ENCODE assay signal across 31 mouse cellular contexts in the genomic region with DNA sequence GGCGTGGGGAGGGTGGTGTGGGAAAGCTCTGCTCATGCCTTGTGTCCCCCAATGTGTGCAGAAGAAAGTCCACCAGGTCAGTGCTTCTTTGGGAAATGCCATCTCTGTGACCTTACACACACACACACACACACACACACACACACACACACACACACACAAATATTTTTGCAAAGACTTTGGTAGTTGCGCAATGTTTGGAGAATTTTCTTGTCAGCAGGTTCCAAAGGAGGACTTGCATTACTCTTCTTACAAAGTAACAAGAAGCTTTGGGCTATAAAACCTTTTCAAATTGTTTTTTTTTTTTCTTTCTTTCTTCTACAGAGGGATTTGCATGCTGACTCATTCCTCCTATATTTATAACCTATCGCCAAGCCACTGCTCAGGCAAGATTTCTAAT. TPM values are rescaled to one million over a fixed set of nuclear protein-coding genes. Genes with fewer than 3 reads are reported as not detected.
DNase-seq lines count a peak whose midpoint lies in the region; ATAC-seq and TF ChIP-seq lines count a peak whose summit lies in the region.
"Had no signal": no experiment of that assay in that cellular context is flagged by ENCODE, and none has a peak within 500 bp of the region (broad histone marks: within the 10 kb centered on the region; RNA-seq: fewer than 3 reads in every experiment).

No protein-coding gene starts in this region.

- H3K4me2 ChIP-seq in hindbrain, postnatal 0 days (ENCODE audit: low read depth, low read length): no peak overlapping the region
- H3K4me2 ChIP-seq in midbrain, embryonic 14.5 days (ENCODE audit: low read length): no peak overlapping the region
- H3K4me2 ChIP-seq in midbrain, embryonic 16.5 days (ENCODE audit: low read length): no peak overlapping the region
- H3K4me2 ChIP-seq in forebrain, embryonic 16.5 days (ENCODE audit: low read length): no peak overlapping the region
- H3K4me2 ChIP-seq: forebrain, embryonic 13.5 days; heart, embryonic 15.5 days had no signal

- H3K9ac ChIP-seq in hindbrain, postnatal 0 days (replicated peaks; ENCODE audit: low read length): no peak overlapping the region
- no peak overlapping the region for H3K9ac ChIP-seq in midbrain, embryonic 14.5 days (replicated peaks; ENCODE audit: low read length)
- no peak overlapping the region for H3K9ac ChIP-seq in midbrain, embryonic 16.5 days (ENCODE audit: low read depth, low read length)
- no peak overlapping the region for H3K9ac ChIP-seq in forebrain, embryonic 16.5 days (replicated peaks; ENCODE audit: low read depth, low read length)
- H3K9ac ChIP-seq: forebrain, embryonic 13.5 days; heart, embryonic 15.5 days; liver, postnatal 0 days had no signal

- H3K27ac ChIP-seq in hindbrain, embryonic 10.5 days: 0 out of 2 replicates have a peak overlapping the region, but pooled peaks have one; percentile 35
- H3K27ac ChIP-seq in hindbrain, postnatal 0 days: no peak overlapping the region
- no peak overlapping the region for H3K27ac ChIP-seq in midbrain, embryonic 14.5 days (replicated peaks; ENCODE audit: low read depth, low read length)
- no peak overlapping the region for H3K27ac ChIP-seq in midbrain, embryonic 16.5 days (ENCODE audit: low read length)
- H3K27ac ChIP-seq in forebrain, embryonic 16.5 days (ENCODE audit: low read length): no peak overlapping the region
- H3K27ac ChIP-seq: forebrain, embryonic 13.5 days; gastrocnemius, adult 2 months; heart, embryonic 15.5 days had no signal

- H3K9me3 ChIP-seq in hindbrain, embryonic 10.5 days: no peaks in the 10 kb centered on the region
- H3K9me3 ChIP-seq in hindbrain, postnatal 0 days (ENCODE audit: low read length): no peaks in the 10 kb centered on the region
- no peaks in the 10 kb centered on the region for H3K9me3 ChIP-seq in midbrain, embryonic 14.5 days (ENCODE audit: control insufficient read depth, low read length)
- no peaks in the 10 kb centered on the region for H3K9me3 ChIP-seq in midbrain, embryonic 16.5 days (replicated peaks; ENCODE audit: control insufficient read depth, low read length, poor library complexity, severe bottlenecking)
- H3K9me3 ChIP-seq in forebrain, embryonic 16.5 days (ENCODE audit: control insufficient read depth, low read length): no peaks in the 10 kb centered on the region
- H3K9me3 ChIP-seq: forebrain, embryonic 13.5 days; G1E; heart, embryonic 15.5 days had no signal

- ATAC-seq in hindbrain, postnatal 0 days: no peak
- ATAC-seq in midbrain, embryonic 14.5 days (ENCODE audit: low FRiP score, low TSS enrichment): no peak
- ATAC-seq in midbrain, embryonic 16.5 days: no peak
- no peak for ATAC-seq in forebrain, embryonic 16.5 days
- ATAC-seq: forebrain, embryonic 13.5 days; intestine, postnatal 0 days; liver, postnatal 0 days had no signal

- H3K4me1 ChIP-seq in hindbrain, embryonic 10.5 days (replicated peaks): peaks cover under 1% of the 10 kb centered on the region; the same call in 1 of the 2 replicates
- no peaks in the 10 kb centered on the region for H3K4me1 ChIP-seq in hindbrain, postnatal 0 days (ENCODE audit: insufficient read depth, low read length)
- no peaks in the 10 kb centered on the region for H3K4me1 ChIP-seq in midbrain, embryonic 14.5 days (ENCODE audit: control insufficient read depth, insufficient read depth, low read length)
- H3K4me1 ChIP-seq in midbrain, embryonic 16.5 days (ENCODE audit: control insufficient read depth, insufficient read depth, low read length): no peaks in the 10 kb centered on the region
- no peaks in the 10 kb centered on the region for H3K4me1 ChIP-seq in forebrain, embryonic 16.5 days (replicated peaks; ENCODE audit: control insufficient read depth, insufficient read depth, low read length)
- H3K4me1 ChIP-seq: forebrain, embryonic 13.5 days; heart, embryonic 15.5 days had no signal

- no peak for TF ChIP-seq CTCF in hindbrain, postnatal 0 days (IDR thresholded peaks at IDR 0.05; ENCODE audit: low read depth)

- no peaks in the 10 kb centered on the region for H3K36me3 ChIP-seq in hindbrain, embryonic 10.5 days
- no peaks in the 10 kb centered on the region for H3K36me3 ChIP-seq in hindbrain, postnatal 0 days (ENCODE audit: insufficient read depth, low read length)
- no peaks in the 10 kb centered on the region for H3K36me3 ChIP-seq in midbrain, embryonic 14.5 days (ENCODE audit: control insufficient read depth, insufficient read depth, low read length)
- no peaks in the 10 kb centered on the region for H3K36me3 ChIP-seq in midbrain, embryonic 16.5 days (ENCODE audit: control insufficient read depth, insufficient read depth, low read length)
- H3K36me3 ChIP-seq in forebrain, embryonic 16.5 days (ENCODE audit: control insufficient read depth, insufficient read depth): no peaks in the 10 kb centered on the region
- H3K36me3 ChIP-seq: G1E; heart, embryonic 15.5 days had no signal

- H3K4me3 ChIP-seq in hindbrain, embryonic 10.5 days: no peak overlapping the region
- H3K4me3 ChIP-seq in hindbrain, postnatal 0 days (ENCODE audit: low read length): no peak overlapping the region
- no peak overlapping the region for H3K4me3 ChIP-seq in midbrain, embryonic 14.5 days (replicated peaks; ENCODE audit: low read depth, low read length)
- H3K4me3 ChIP-seq in midbrain, embryonic 16.5 days (ENCODE audit: low read depth, low read length): no peak overlapping the region
- no peak overlapping the region for H3K4me3 ChIP-seq in forebrain, embryonic 16.5 days (replicated peaks; ENCODE audit: low read length)
- H3K4me3 ChIP-seq: forebrain, embryonic 13.5 days; gastrocnemius, adult 2 months; heart, embryonic 15.5 days had no signal

- 95% methylated on average over 3 of the region's 3 CpGs for WGBS in hindbrain, embryonic 10.5 days
- WGBS in hindbrain, postnatal 0 days: 78% methylated on average over 3 of the region's 3 CpGs
- 62% methylated on average over 3 of the region's 3 CpGs for WGBS in midbrain, embryonic 14.5 days
- 63% methylated on average over 3 of the region's 3 CpGs for WGBS in midbrain, embryonic 16.5 days
- WGBS in forebrain, embryonic 16.5 days: 78% methylated on average over 3 of the region's 3 CpGs

- no peaks in the 10 kb centered on the region for H3K27me3 ChIP-seq in hindbrain, embryonic 10.5 days (ENCODE audit: insufficient read depth, poor library complexity, severe bottlenecking)
- H3K27me3 ChIP-seq in hindbrain, postnatal 0 days (ENCODE audit: insufficient read depth, low read length): no peaks in the 10 kb centered on the region
- no peaks in the 10 kb centered on the region for H3K27me3 ChIP-seq in midbrain, embryonic 14.5 days (ENCODE audit: control insufficient read depth, insufficient read depth, low read length)
- no peaks in the 10 kb centered on the region for H3K27me3 ChIP-seq in midbrain, embryonic 16.5 days (ENCODE audit: control insufficient read depth, insufficient read depth, low read depth, low read length)
- H3K27me3 ChIP-seq in forebrain, embryonic 16.5 days (replicated peaks; ENCODE audit: control insufficient read depth, insufficient read depth, low read length): no peaks in the 10 kb centered on the region
- H3K27me3 ChIP-seq: forebrain, embryonic 13.5 days; heart, embryonic 15.5 days had no signal

- no peak for DNase-seq in hindbrain, embryonic 10.5 days (ENCODE audit: low spot score)
- no peak for DNase-seq in hindbrain, postnatal 0 days (ENCODE audit: low spot score)
- DNase-seq in midbrain, embryonic 14.5 days: peak; percentile 47
- DNase-seq in brain, adult 2 months (ENCODE audit: low read depth, low spot score): peak; percentile 21
- DNase-seq in skeletal muscle tissue, adult 2 months (ENCODE audit: low read depth, low spot score): peak; percentile 16
- DNase-seq in adrenal gland, postnatal 14 days: no peak
- DNase-seq: adrenal gland, adult 8-10 months; cerebellum, adult 9-10 months; gastrocnemius, adult 2 months; heart, postnatal 4 days; kidney, postnatal 36 days; liver; liver, postnatal 0 days; lung, postnatal 14 days; retina, postnatal 1 day; right cerebral cortex, postnatal 25 days had no signal

RNA-seq across cellular contexts. Expression of gene Npvf, which starts 59.1 kb away (rescaled TPM):
- not detected in 2 replicates for polyA plus RNA-seq in hindbrain, embryonic 10.5 days (2016; fragmentation: Nextera tagmentation; extraction: Ambion mirVana)
- not detected in 2 replicates for total RNA-seq in hindbrain, postnatal 0 days (2014; rRNA removed)
- polyA plus RNA-seq in hindbrain, postnatal 0 days (2015; fragmentation: Nextera tagmentation; extraction: Ambion mirVana): 0.23 TPM in 1 of 2 replicates, not detected in the other
- 0.37 and 0.57 TPM in 2 replicates for polyA plus RNA-seq in midbrain, embryonic 14.5 days (2014; fragmentation: Nextera tagmentation; extraction: Ambion mirVana)
- 1.3 and 1.5 TPM in 2 replicates for polyA plus RNA-seq in midbrain, embryonic 16.5 days (2015; fragmentation: Nextera tagmentation; extraction: Ambion mirVana)
- not detected in 2 replicates for total RNA-seq in adrenal gland, postnatal 14 days (2021)
- not detected in 2 replicates for polyA plus RNA-seq in forebrain, embryonic 16.5 days (2015; fragmentation: Nextera tagmentation; extraction: Ambion mirVana)
- total RNA-seq: adrenal gland, adult 8-10 months; common myeloid progenitor, adult 5-6 weeks; gastrocnemius, adult 2 months; gastrocnemius, postnatal 4 days; heart, adult 8-10 months; left cerebral cortex, postnatal 14 days; megakaryocyte progenitor cell, adult 5-6 weeks had no signal
- polyA plus RNA-seq: forebrain, embryonic 13.5 days; G1E; intestine, postnatal 0 days; liver, postnatal 0 days; neural tube, embryonic 11.5 days; spleen, adult 2 months; testis, adult 2 months; urinary bladder, adult 2 months had no signal

Comparison
In these comparisons a context has a peak if more than half of its experiments do, and no peak if none do; other contexts are left out.
1. DNase-seq: peak in midbrain, embryonic 14.5 days (single experiment), brain, adult 2 months (single experiment) and skeletal muscle tissue, adult 2 months (single experiment); none in hindbrain, embryonic 10.5 days (single experiment), hindbrain, postnatal 0 days (single experiment) and adrenal gland, postnatal 14 days (single experiment).